Mouse (Mus musculus): ENCODE measurements at regions not wholly inside any gene's neighbourhood (a gene's known extent, or its start where the extent isn't known, plus 50 kb on each side); places are given as distances from the start of the nearest gene placed in this dataset.

- DNase-seq (ENCODE audit: low spot score) (no peak), ATAC-seq (ENCODE audit: insufficient read depth, low read depth) (no peak)
- Histone ChIP-seq H3K4me3 (ENCODE audit: low read depth, low read length) (no peak overlapping the region), H3K9me3 (replicated peaks; ENCODE audit: control insufficient read depth, low read length) (no peaks in the 10 kb centered on the region), H3K27me3 (ENCODE audit: control insufficient read depth, insufficient read depth, low read length) (no peaks in the 10 kb centered on the region), H3K27ac (ENCODE audit: low read depth) (no peak overlapping the region), H3K4me2 (ENCODE audit: low read depth, low read length) (no peak overlapping the region), H3K4me1 (ENCODE audit: control insufficient read depth, insufficient read depth) (no peaks in the 10 kb centered on the region), H3K36me3 (replicated peaks; ENCODE audit: control insufficient read depth, insufficient read depth, low read length) (no peaks in the 10 kb centered on the region), H3K9ac (replicated peaks; ENCODE audit: low read depth, low read length) (no peak overlapping the region)
- WGBS, result 72% methylated on average over 12 of the region's 12 CpGs
- TF ChIP-seq EP300 (IDR thresholded peaks at IDR 0.05; ENCODE audit: low read depth) (no peak), CTCF (IDR thresholded peaks at IDR 0.05; ENCODE audit: low read depth) (no peak)
Measured at GRCm38 (mm10) chr2:106256012-106256411, 252.7 kb upstream of the Dnajc24 start.

- H3K4me2 ChIP-seq (ENCODE audit: low read depth, low read length), result no peak overlapping the region
- no peaks in the 10 kb centered on the region for H3K27me3 ChIP-seq (ENCODE audit: control insufficient read depth, insufficient read depth, low read length)
- DNase-seq (ENCODE audit: low spot score) (no peak), ATAC-seq (ENCODE audit: insufficient read depth, low read depth) (no peak)
- H3K9me3 ChIP-seq (replicated peaks; ENCODE audit: control insufficient read depth, low read length), result no peaks in the 10 kb centered on the region
- no peaks in the 10 kb centered on the region for H3K4me1 ChIP-seq (ENCODE audit: control insufficient read depth, insufficient read depth)
- no peak overlapping the region for H3K4me3 ChIP-seq (ENCODE audit: low read depth, low read length)
- TF ChIP-seq EP300 (IDR thresholded peaks at IDR 0.05; ENCODE audit: low read depth) (no peak), CTCF (IDR thresholded peaks at IDR 0.05; ENCODE audit: low read depth) (no peak)
- WGBS, result 74% methylated on average over 4 of the region's 4 CpGs
- no peaks in the 10 kb centered on the region for H3K36me3 ChIP-seq (replicated peaks; ENCODE audit: control insufficient read depth, insufficient read depth, low read length)
- no peak overlapping the region for H3K9ac ChIP-seq (replicated peaks; ENCODE audit: low read depth, low read length)
- no peak overlapping the region for H3K27ac ChIP-seq (ENCODE audit: low read depth)
Measured at GRCm38 (mm10) chr2:106234358-106234757, 231.0 kb upstream of the Dnajc24 start.

- H3K4me3 ChIP-seq (ENCODE audit: low read depth, low read length), result no peak overlapping the region
- H3K36me3 ChIP-seq (replicated peaks; ENCODE audit: control insufficient read depth, insufficient read depth, low read length), result no peaks in the 10 kb centered on the region
- H3K4me2 ChIP-seq (ENCODE audit: low read depth, low read length), result no peak overlapping the region
- no peaks in the 10 kb centered on the region for H3K4me1 ChIP-seq (ENCODE audit: control insufficient read depth, insufficient read depth)
- no peak overlapping the region for H3K9ac ChIP-seq (replicated peaks; ENCODE audit: low read depth, low read length)
- H3K27me3 ChIP-seq (ENCODE audit: control insufficient read depth, insufficient read depth, low read length), result no peaks in the 10 kb centered on the region
- DNase-seq (ENCODE audit: low spot score), result no peak
- WGBS, result 79% methylated on average over 5 of the region's 5 CpGs
- no peak for ATAC-seq (ENCODE audit: insufficient read depth, low read depth)
- no peaks in the 10 kb centered on the region for H3K9me3 ChIP-seq (replicated peaks; ENCODE audit: control insufficient read depth, low read length)
- TF ChIP-seq EP300 (IDR thresholded peaks at IDR 0.05; ENCODE audit: low read depth) (no peak), CTCF (IDR thresholded peaks at IDR 0.05; ENCODE audit: low read depth) (no peak)
- no peak overlapping the region for H3K27ac ChIP-seq (ENCODE audit: low read depth)
Measured at GRCm38 (mm10) chr2:106231136-106231535, 227.8 kb upstream of the Dnajc24 start.

- no peak overlapping the region for H3K27ac ChIP-seq (ENCODE audit: low read depth)
- no peak overlapping the region for H3K9ac ChIP-seq (replicated peaks; ENCODE audit: low read depth, low read length)
- H3K4me3 ChIP-seq (ENCODE audit: low read depth, low read length), result no peak overlapping the region
- no peak for DNase-seq (ENCODE audit: low spot score)
- 64% methylated on average over 3 of the region's 3 CpGs for WGBS
- ATAC-seq (ENCODE audit: insufficient read depth, low read depth), result no peak
- H3K9me3 ChIP-seq (replicated peaks; ENCODE audit: control insufficient read depth, low read length), result no peaks in the 10 kb centered on the region
- no peak overlapping the region for H3K4me2 ChIP-seq (ENCODE audit: low read depth, low read length)
- no peaks in the 10 kb centered on the region for H3K4me1 ChIP-seq (ENCODE audit: control insufficient read depth, insufficient read depth)
- no peaks in the 10 kb centered on the region for H3K27me3 ChIP-seq (ENCODE audit: control insufficient read depth, insufficient read depth, low read length)
- TF ChIP-seq CTCF (IDR thresholded peaks at IDR 0.05; ENCODE audit: low read depth), result no peak
- TF ChIP-seq EP300 (IDR thresholded peaks at IDR 0.05; ENCODE audit: low read depth), result no peak
- H3K36me3 ChIP-seq (replicated peaks; ENCODE audit: control insufficient read depth, insufficient read depth, low read length), result no peaks in the 10 kb centered on the region
Measured at GRCm38 (mm10) chr2:106230021-106230420, 226.7 kb upstream of the Dnajc24 start.

- WGBS, result 65% methylated on average over 1 of the region's 1 CpGs
Measured at GRCm38 (mm10) chr2:106228249-106228648, 224.9 kb upstream of the Dnajc24 start.

GRCm38 (mm10) chr2:106216169-106216568 is 212.8 kb upstream of the Dnajc24 start:
- DNase-seq (ENCODE audit: low spot score) (no peak), ATAC-seq (ENCODE audit: insufficient read depth, low read depth) (no peak)
- no peaks in the 10 kb centered on the region for H3K36me3 ChIP-seq (replicated peaks; ENCODE audit: control insufficient read depth, insufficient read depth, low read length)
- H3K4me3 ChIP-seq (ENCODE audit: low read depth, low read length), result no peak overlapping the region
- no peak overlapping the region for H3K27ac ChIP-seq (ENCODE audit: low read depth)
- H3K27me3 ChIP-seq (ENCODE audit: control insufficient read depth, insufficient read depth, low read length), result no peaks in the 10 kb centered on the region
- TF ChIP-seq CTCF (IDR thresholded peaks at IDR 0.05; ENCODE audit: low read depth) (no peak), EP300 (IDR thresholded peaks at IDR 0.05; ENCODE audit: low read depth) (no peak)
- H3K4me2 ChIP-seq (ENCODE audit: low read depth, low read length), result no peak overlapping the region
- no peaks in the 10 kb centered on the region for H3K9me3 ChIP-seq (replicated peaks; ENCODE audit: control insufficient read depth, low read length)
- WGBS, result 89% methylated on average over 3 of the region's 3 CpGs
- no peaks in the 10 kb centered on the region for H3K4me1 ChIP-seq (ENCODE audit: control insufficient read depth, insufficient read depth)
- no peak overlapping the region for H3K9ac ChIP-seq (replicated peaks; ENCODE audit: low read depth, low read length)

More at GRCm38 (mm10) chr2:106228249-106228648, 224.9 kb upstream of the Dnajc24 start:
- ATAC-seq (ENCODE audit: insufficient read depth, low read depth), result no peak
- H3K27me3 ChIP-seq (ENCODE audit: control insufficient read depth, insufficient read depth, low read length), result no peaks in the 10 kb centered on the region
- no peaks in the 10 kb centered on the region for H3K36me3 ChIP-seq (replicated peaks; ENCODE audit: control insufficient read depth, insufficient read depth, low read length)
- no peaks in the 10 kb centered on the region for H3K9me3 ChIP-seq (replicated peaks; ENCODE audit: control insufficient read depth, low read length)
- no peak overlapping the region for H3K4me2 ChIP-seq (ENCODE audit: low read depth, low read length)
- TF ChIP-seq EP300 (IDR thresholded peaks at IDR 0.05; ENCODE audit: low read depth) (no peak), CTCF (IDR thresholded peaks at IDR 0.05; ENCODE audit: low read depth) (no peak)
- H3K4me1 ChIP-seq (ENCODE audit: control insufficient read depth, insufficient read depth), result no peaks in the 10 kb centered on the region
- H3K27ac ChIP-seq (ENCODE audit: low read depth), result no peak overlapping the region
- DNase-seq (ENCODE audit: low spot score), result no peak
- no peak overlapping the region for H3K4me3 ChIP-seq (ENCODE audit: low read depth, low read length)
- H3K9ac ChIP-seq (replicated peaks; ENCODE audit: low read depth, low read length), result no peak overlapping the region
